Mouse (Mus musculus) small intestine, adult 2 months (tissue): ENCODE measurements at regions not wholly inside any gene's neighbourhood (a gene's known extent, or its start where the extent isn't known, plus 50 kb on each side); places are given as distances from the start of the nearest gene placed in this dataset.

Source experiments
- CTCF ChIP-seq: fragments of 200-500 bp; IDR thresholded peaks from 2 replicates; pipeline ENCODE4 v1.5.1; 2012; ENCODE audit warnings: low read depth, mild to moderate bottlenecking, control low read depth, inconsistent platforms, low read length, moderate library complexity, mixed read lengths; ENCODE audit not compliant: insufficient replicate concordance, insufficient read length; ENCODE audit errors: extremely low read depth
- POLR2A ChIP-seq: fragments of 200-500 bp; IDR thresholded peaks from 2 replicates; pipeline ENCODE4 v1.6.1; 2012; ENCODE audit warnings: low read depth, mild to moderate bottlenecking, control low read depth, inconsistent platforms, low read length, moderate library complexity

- TF ChIP-seq POLR2A = no peak
- no peak for TF ChIP-seq CTCF
Measured at GRCm38 (mm10) chr15:97467781-97468485, 220.8 kb upstream of the Amigo2 start.
